Mouse (Mus musculus) testis, adult 2 months (tissue): ENCODE data around the gene D7Ertd443e.

ENCODE experiments used
- CTCF ChIP-seq: fragments of 200-500 bp; IDR thresholded peaks from 2 replicates; pipeline ENCODE4 v1.5.1; 2012; ENCODE audit warnings: low read depth, mild to moderate bottlenecking, inconsistent platforms, low read length, moderate library complexity; ENCODE audit not compliant: control insufficient read depth, insufficient read depth, insufficient replicate concordance
- POLR2A ChIP-seq: fragments of 200-500 bp; IDR thresholded peaks from 2 replicates; pipeline ENCODE4 v1.6.1; 2012; ENCODE audit warnings: low read depth, mild to moderate bottlenecking, inconsistent platforms, low read length, moderate library complexity; ENCODE audit not compliant: control insufficient read depth

DNA sequence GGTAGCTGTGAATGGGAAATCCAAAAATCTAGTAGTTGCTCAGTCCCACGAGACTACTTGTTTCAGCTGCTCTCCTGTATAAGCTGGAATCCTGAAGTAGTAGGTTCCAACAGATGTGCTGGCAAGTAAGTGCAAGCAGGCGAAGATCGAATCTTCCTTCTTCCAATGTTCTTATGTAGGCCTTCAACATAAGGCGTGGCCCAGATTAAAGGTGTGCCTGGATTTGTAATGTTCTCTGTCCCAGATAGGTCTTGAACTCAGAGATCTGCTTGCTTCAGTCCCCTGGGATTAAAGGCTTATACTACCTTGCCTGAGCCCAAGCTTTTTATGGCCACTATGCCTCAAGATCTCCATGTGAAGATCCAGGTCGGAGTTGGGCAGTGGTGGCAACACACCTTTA is at the start of gene D7Ertd443e:
- no peak for TF ChIP-seq CTCF
- no peak for TF ChIP-seq POLR2A
